Mouse (Mus musculus): ENCODE measurements around the gene Ppid.

The Ppid gene

GRCm38 (mm10) chr3:79590863-79591792 lies at the start of gene Ppid:
Gene Ppid, plus strand, starts transcription at chr3:79591342.
- peak; percentile 90 for DNase-seq (ENCODE audit: low spot score)

GRCm38 (mm10) chr3:79542585-79542984 lies 48.6 kb upstream of the Ppid start:
- DNase-seq (ENCODE audit: low spot score), result no peak

- DNase-seq (ENCODE audit: low spot score), result no peak
These were observed 42.3 kb upstream of the Ppid start for GRCm38 (mm10) chr3:79548681-79549437.

- no peak for DNase-seq (ENCODE audit: low spot score)
These were observed 41.3 kb upstream of the Ppid start for GRCm38 (mm10) chr3:79549751-79550393.

GRCm38 (mm10) chr3:79551826-79552552 lies 39.2 kb upstream of the Ppid start:
- DNase-seq (ENCODE audit: low spot score), result no peak

- DNase-seq (ENCODE audit: low spot score), result no peak
These were observed 37.4 kb upstream of the Ppid start for GRCm38 (mm10) chr3:79553779-79554178.

GRCm38 (mm10) chr3:79555061-79555460 lies 36.1 kb upstream of the Ppid start:
- DNase-seq (ENCODE audit: low spot score), result no peak

GRCm38 (mm10) chr3:79559021-79559772 lies 31.9 kb upstream of the Ppid start:
- no peak for DNase-seq (ENCODE audit: low spot score)

- no peak for DNase-seq (ENCODE audit: low spot score)
These were observed 31.4 kb upstream of the Ppid start for GRCm38 (mm10) chr3:79559773-79560045.

- DNase-seq (ENCODE audit: low spot score), result no peak
These were observed 30.6 kb upstream of the Ppid start for GRCm38 (mm10) chr3:79560555-79560954.

- no peak for DNase-seq (ENCODE audit: low spot score)
These were observed 29.1 kb upstream of the Ppid start for GRCm38 (mm10) chr3:79561784-79562715.

- no peak for DNase-seq (ENCODE audit: low spot score)
These were observed 27.6 kb upstream of the Ppid start for GRCm38 (mm10) chr3:79563511-79563910.

- DNase-seq (ENCODE audit: low spot score), result no peak
These were observed 26.1 kb upstream of the Ppid start for GRCm38 (mm10) chr3:79564875-79565606.

GRCm38 (mm10) chr3:79566716-79567691 lies 24.1 kb upstream of the Ppid start:
- peak; percentile 27 for DNase-seq (ENCODE audit: low spot score)

- peak; percentile 96 for DNase-seq (ENCODE audit: low spot score)
These were observed 23.3 kb upstream of the Ppid start, which contains the start of gene Fnip2 for GRCm38 (mm10) chr3:79567703-79568362. Gene Fnip2, minus strand, starts transcription at chr3:79567796.

GRCm38 (mm10) chr3:79568629-79569350 lies 22.4 kb upstream of the Ppid start:
- no peak for DNase-seq (ENCODE audit: low spot score)

- DNase-seq (ENCODE audit: low spot score), result no peak
These were observed 21.8 kb upstream of the Ppid start for GRCm38 (mm10) chr3:79569351-79569681.
